Mouse (Mus musculus) G1E-ER4 (cell line): Measurements from ENCODE around the gene Tle3. TPM values are rescaled to one million over a fixed set of nuclear protein-coding genes. Genes with fewer than 3 reads are reported as not detected.

Experiments
- GATA1 ChIP-seq: IDR thresholded peaks from one replicate; pipeline ENCODE4 v1.8.0; 2012; ENCODE audit warnings: low read length, inconsistent platforms
- polyA plus RNA-seq: library from polyadenylated mRNA; stranded (reverse); fragments of >175 nt; gene quantifications from 2 replicates; pipeline ENCODE4 v1.2.3, GENCODE M21; 2012

Tle3 gene
- polyA plus RNA-seq, 1 experiment, result 103 TPM

DNA sequence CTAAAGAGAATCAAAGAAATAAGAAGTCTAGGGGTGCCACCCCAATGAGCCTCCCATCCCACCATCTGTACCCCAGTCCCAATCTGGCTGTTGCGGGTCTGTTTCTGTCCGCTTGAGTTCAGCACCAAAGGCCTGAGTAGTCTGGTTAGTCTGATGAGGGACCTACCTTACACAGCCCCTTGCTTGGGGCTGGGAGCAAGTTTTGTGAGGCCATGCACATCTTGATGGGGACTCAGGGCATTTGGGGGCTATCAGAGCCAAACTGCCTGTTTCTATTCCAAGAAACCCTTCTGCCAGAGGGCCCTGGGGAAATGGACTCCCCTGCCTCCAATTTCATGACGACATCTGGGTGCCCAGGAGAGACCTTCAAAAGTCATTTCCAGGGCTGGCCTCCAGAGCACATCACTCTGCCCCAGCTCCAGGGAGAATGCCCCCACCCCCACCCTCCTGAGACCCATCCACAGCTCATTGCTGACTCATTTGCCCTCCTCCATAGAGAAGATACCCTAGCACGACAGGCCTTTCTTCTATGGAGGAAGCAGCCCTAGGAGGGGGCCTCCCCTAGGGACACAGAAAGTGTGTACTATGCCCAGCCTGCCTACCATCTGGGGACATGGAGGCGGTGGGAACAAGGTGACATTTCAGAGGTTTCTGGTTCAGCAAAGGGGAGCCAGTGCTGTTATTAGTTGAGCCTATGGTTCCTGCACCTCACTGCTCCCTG lies 84.4 kb downstream of the Tle3 start:
- TF ChIP-seq GATA1, result no peak

DNA sequence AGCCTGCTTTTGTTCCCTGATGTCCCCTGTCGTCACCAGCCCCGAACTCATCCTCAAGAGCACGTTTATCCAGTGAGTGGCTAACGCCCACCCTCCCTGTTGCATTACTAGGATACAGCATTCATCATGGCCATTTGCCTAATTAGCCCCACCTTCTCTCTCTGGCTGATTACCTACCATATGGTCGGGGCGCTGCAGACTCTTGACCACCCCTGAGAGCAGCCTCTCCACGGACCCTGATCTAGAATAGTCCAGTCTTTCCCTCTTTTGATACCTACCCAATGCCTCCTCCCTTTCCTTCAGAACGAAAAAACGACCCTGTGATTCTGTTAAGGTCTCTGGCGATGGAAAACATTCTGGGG lies 85.0 kb downstream of the Tle3 start:
- no peak for TF ChIP-seq GATA1

- no peak for TF ChIP-seq GATA1
Measured at GRCm38 (mm10) chr9:61461859-61462258, 89.7 kb downstream of the Tle3 start.

DNA sequence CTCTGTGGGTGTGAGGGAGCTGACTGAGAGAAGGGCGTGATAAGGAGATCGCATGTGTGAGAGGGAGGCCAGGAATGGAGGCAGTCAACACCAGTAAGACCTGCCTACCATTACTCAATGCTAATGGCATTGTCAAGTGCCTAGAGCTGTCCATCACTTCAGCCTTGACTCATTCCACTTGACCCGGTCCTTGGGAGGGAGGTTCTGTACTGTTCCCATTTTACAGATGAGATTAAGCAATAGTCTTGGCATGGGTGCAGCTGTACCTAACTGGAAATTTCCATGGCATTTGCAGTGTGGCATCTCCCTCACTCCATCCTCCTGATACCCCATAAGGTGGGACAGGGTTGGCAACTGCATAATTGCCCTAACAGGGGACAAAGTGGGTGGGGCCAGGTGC lies 95.3 kb downstream of the Tle3 start:
- TF ChIP-seq GATA1, result no peak
